Mouse (Mus musculus): ENCODE results near the gene Sf3a2. TPM values are rescaled to one million over a fixed set of nuclear protein-coding genes. Genes with fewer than 3 reads are reported as not detected.
A peak's percentile ranks its signal among the peaks of the same experiment; 100 is the strongest.

Gene Sf3a2
- total and polyA plus RNA-seq, 2 experiments = 6.7 to 17.8 TPM

DNA sequence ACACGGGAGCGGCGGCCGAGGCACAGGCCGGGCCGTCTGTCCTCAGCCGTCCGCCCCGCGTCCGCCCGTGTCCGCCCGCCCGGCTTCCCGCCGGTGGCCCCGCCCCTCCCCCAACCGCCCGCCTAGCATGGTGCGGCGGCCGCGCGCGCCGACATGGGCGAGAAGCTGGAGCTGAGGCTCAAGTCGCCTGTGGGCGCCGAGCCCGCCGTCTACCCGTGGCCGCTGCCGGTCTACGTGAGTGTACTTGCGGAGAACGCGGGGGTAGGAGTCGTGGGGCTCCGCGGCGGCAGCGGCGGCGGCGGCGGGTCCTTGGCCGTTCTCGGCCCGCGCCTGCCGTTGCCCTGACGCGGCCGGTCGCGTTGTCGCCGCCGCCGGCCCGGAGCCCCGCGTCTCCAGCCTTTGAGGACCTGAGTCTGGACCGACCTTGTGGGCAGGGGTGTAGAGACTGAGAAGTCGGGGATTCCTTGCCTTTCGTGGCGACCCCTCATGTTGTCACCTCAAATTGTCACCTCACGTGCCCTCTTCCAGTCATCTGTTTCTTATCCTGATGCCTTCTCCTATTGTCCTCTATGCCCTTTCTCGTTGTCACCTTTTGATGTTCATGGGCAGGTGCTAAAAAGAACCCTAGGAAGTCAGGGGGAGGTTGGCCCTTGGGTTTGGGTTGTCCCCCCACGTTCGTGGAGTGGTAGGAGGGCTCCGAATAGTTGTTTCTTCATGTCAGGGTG lies 42.5 kb upstream of the Sf3a2 start:
- H3K27me3 ChIP-seq (ENCODE audit: control insufficient read depth, insufficient read depth, low read length) = no peaks in the 10 kb centered on the region
- DNase-seq (ENCODE audit: extremely low read depth, low read depth, low spot score) = no peak
- H3K36me3 ChIP-seq (ENCODE audit: control insufficient read depth, insufficient read depth, low read length) = no peaks in the 10 kb centered on the region
- peak overlapping the region; percentile 97 for H3K9ac ChIP-seq (ENCODE audit: low read depth, low read length)
- peaks cover 38% of the 10 kb centered on the region for H3K4me1 ChIP-seq (ENCODE audit: control insufficient read depth, insufficient read depth, low read length)
- WGBS = under 1% methylated on average over 75 of the region's 75 CpGs
- TF ChIP-seq POLR2A (IDR thresholded peaks at IDR 0.05; ENCODE audit: extremely low read depth, insufficient read depth, low read length) (no peak), CTCF (IDR thresholded peaks at IDR 0.05; ENCODE audit: low read depth, low read length) (no peak)
- H3K4me3 ChIP-seq (ENCODE audit: insufficient read depth, low read depth, low read length) = peak overlapping the region; percentile 90
- H3K79me2 ChIP-seq (ENCODE audit: control insufficient read depth, insufficient read depth, low read length) = peaks cover 41% of the 10 kb centered on the region; the same call in 1 of the 2 replicates
- peak overlapping the region; percentile 60 for H3K27ac ChIP-seq (replicated peaks; ENCODE audit: insufficient read depth, low read depth, low read length)

DNA sequence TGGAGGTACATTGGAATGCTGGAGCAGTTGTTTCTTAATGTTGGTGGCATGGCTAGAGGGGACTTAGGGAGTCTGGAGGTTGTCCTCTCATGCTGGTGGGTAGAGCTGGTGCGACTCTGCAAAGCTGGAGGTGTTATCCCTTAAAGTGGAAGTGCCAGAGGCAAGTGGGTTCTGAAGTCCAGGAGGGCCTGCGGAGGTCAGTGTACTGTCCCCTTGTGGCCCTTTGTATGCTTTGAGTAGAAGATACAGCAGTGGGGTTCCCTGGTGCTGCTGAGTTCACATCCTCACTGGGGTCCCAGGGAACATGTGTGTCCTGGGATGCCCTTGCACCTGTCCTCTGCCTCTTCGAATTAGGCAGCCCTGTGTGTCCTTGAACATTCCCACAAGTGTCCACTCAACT lies 41.9 kb upstream of the Sf3a2 start:
- Histone ChIP-seq H3K9ac (ENCODE audit: low read depth, low read length) (peak overlapping the region; percentile 97), H3K36me3 (ENCODE audit: control insufficient read depth, insufficient read depth, low read length) (no peaks in the 10 kb centered on the region), H3K4me1 (ENCODE audit: control insufficient read depth, insufficient read depth, low read length) (peaks cover 45% of the 10 kb centered on the region), H3K4me3 (ENCODE audit: insufficient read depth, low read depth, low read length) (peak overlapping the region; percentile 90; the same call in 1 of the 2 replicates), H3K27ac (replicated peaks; ENCODE audit: insufficient read depth, low read depth, low read length) (peak overlapping the region; percentile 60), H3K79me2 (ENCODE audit: control insufficient read depth, insufficient read depth, low read length) (peaks cover 47% of the 10 kb centered on the region; the same call in 1 of the 2 replicates), H3K27me3 (ENCODE audit: control insufficient read depth, insufficient read depth, low read length) (no peaks in the 10 kb centered on the region)
- peak; percentile 32; the same call in 1 of the 2 replicates for TF ChIP-seq CTCF (IDR thresholded peaks at IDR 0.05; ENCODE audit: low read depth, low read length)
- TF ChIP-seq POLR2A (IDR thresholded peaks at IDR 0.05; ENCODE audit: extremely low read depth, insufficient read depth, low read length) = no peak
- WGBS = 10% methylated on average over 3 of the region's 3 CpGs
- peak; percentile 57 for DNase-seq (ENCODE audit: extremely low read depth, low read depth, low spot score)

DNA sequence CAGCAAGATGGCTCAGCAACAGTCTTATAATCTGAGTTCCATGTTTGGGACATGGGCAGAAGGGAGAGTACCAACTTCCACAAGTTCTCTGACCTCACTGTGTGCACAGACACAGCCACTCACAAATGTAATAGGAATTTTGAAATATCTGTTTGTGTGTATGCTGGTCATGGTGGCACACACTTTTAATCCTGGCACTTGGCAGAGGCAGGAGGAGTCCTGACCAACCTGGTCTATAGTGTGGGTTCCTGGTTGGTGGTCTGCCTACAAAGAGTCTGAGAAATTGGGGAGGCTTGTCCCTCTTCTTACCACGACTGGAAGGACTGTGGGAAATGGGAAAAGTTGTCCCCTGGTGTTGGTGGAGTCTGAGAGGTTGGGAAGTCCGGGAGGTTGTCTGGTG lies 41.5 kb upstream of the Sf3a2 start:
- WGBS = 40% methylated on average over 2 of the region's 2 CpGs
- H3K4me3 ChIP-seq (ENCODE audit: insufficient read depth, low read depth, low read length) = no peak overlapping the region
- TF ChIP-seq POLR2A (IDR thresholded peaks at IDR 0.05; ENCODE audit: extremely low read depth, insufficient read depth, low read length) = no peak
- TF ChIP-seq CTCF (IDR thresholded peaks at IDR 0.05; ENCODE audit: low read depth, low read length) = no peak

DNA sequence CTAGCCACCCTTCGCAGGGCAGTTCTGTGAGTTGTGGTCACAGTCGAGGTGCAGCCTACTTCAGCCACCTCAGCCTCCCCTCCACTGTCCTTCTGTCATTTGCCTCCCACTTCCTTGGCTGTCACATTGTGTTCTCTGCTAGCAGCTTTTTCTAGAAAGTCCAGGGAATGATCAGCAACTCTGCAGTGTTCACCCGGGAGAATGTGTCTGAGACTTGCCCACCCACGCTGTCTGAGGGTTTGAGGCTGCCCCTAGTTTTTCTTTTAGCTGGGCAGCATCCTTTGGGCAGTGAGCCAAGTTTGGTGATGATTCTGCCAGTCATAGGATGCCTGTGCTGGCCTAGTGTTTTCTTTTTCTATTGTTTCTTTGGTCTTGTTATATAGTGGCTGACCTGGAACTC lies 41.0 kb upstream of the Sf3a2 start:
- Histone ChIP-seq H3K27ac (replicated peaks; ENCODE audit: insufficient read depth, low read depth, low read length) (peak overlapping the region; percentile 60), H3K4me1 (ENCODE audit: control insufficient read depth, insufficient read depth, low read length) (peaks cover 50% of the 10 kb centered on the region), H3K36me3 (ENCODE audit: control insufficient read depth, insufficient read depth, low read length) (no peaks in the 10 kb centered on the region), H3K4me3 (ENCODE audit: insufficient read depth, low read depth, low read length) (no peak overlapping the region), H3K27me3 (ENCODE audit: control insufficient read depth, insufficient read depth, low read length) (no peaks in the 10 kb centered on the region), H3K79me2 (ENCODE audit: control insufficient read depth, insufficient read depth, low read length) (peaks cover 52% of the 10 kb centered on the region; the same call in 1 of the 2 replicates), H3K9ac (ENCODE audit: low read depth, low read length) (0 out of 2 replicates have a peak overlapping the region, but pooled peaks have one; percentile 14)
- TF ChIP-seq CTCF (IDR thresholded peaks at IDR 0.05; ENCODE audit: low read depth, low read length) (no peak), POLR2A (IDR thresholded peaks at IDR 0.05; ENCODE audit: extremely low read depth, insufficient read depth, low read length) (no peak)
- 51% methylated on average over 4 of the region's 4 CpGs for WGBS
- no peak for DNase-seq (ENCODE audit: extremely low read depth, low read depth, low spot score)

More for the DNA sequence above, 41.5 kb upstream of the Sf3a2 start:
- DNase-seq (ENCODE audit: extremely low read depth, low read depth, low spot score) = no peak
- Histone ChIP-seq H3K4me1 (ENCODE audit: control insufficient read depth, insufficient read depth, low read length) (peaks cover 48% of the 10 kb centered on the region), H3K79me2 (ENCODE audit: control insufficient read depth, insufficient read depth, low read length) (peaks cover 51% of the 10 kb centered on the region; the same call in 1 of the 2 replicates), H3K27ac (replicated peaks; ENCODE audit: insufficient read depth, low read depth, low read length) (peak overlapping the region; percentile 60), H3K36me3 (ENCODE audit: control insufficient read depth, insufficient read depth, low read length) (no peaks in the 10 kb centered on the region), H3K27me3 (ENCODE audit: control insufficient read depth, insufficient read depth, low read length) (no peaks in the 10 kb centered on the region), H3K9ac (ENCODE audit: low read depth, low read length) (no peak overlapping the region; the same call in 1 of the 2 replicates)

DNA sequence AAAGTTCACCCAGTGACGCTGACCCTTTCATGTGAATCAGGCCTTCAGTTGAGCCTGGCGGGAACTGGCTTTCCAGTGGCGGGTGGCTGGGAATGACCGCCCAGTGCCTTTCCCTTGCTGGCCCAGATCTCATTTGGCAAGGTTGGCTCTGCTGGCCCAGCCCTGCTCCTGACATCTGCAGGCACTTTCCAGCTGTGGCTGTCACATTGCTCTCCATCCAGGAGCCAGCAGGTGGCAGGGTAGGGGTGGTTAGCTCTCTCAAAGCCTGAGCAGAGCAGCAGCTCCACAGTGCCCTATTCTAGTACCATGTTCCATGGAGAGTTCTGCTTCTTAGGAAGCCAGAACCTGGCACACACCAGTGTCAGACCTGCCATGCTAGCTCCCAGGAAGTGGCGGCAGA lies 40.3 kb upstream of the Sf3a2 start:
- peaks cover 57% of the 10 kb centered on the region; the same call in 1 of the 2 replicates for H3K79me2 ChIP-seq (ENCODE audit: control insufficient read depth, insufficient read depth, low read length)
- H3K4me1 ChIP-seq (ENCODE audit: control insufficient read depth, insufficient read depth, low read length) = peaks cover 49% of the 10 kb centered on the region
- no peaks in the 10 kb centered on the region for H3K27me3 ChIP-seq (ENCODE audit: control insufficient read depth, insufficient read depth, low read length)
- peak; percentile 96 for DNase-seq (ENCODE audit: extremely low read depth, low read depth, low spot score)
- whole genome bisulfite sequencing = 8% methylated on average over 5 of the region's 5 CpGs
- H3K9ac ChIP-seq (ENCODE audit: low read depth, low read length) = no peak overlapping the region
- no peak overlapping the region for H3K4me3 ChIP-seq (ENCODE audit: insufficient read depth, low read depth, low read length)
- H3K27ac ChIP-seq (replicated peaks; ENCODE audit: insufficient read depth, low read depth, low read length) = peak overlapping the region; percentile 18; the same call in 1 of the 2 replicates
- no peak for TF ChIP-seq POLR2A (IDR thresholded peaks at IDR 0.05; ENCODE audit: extremely low read depth, insufficient read depth, low read length)
- TF ChIP-seq CTCF (IDR thresholded peaks at IDR 0.05; ENCODE audit: low read depth, low read length) = peak; percentile 92
- H3K36me3 ChIP-seq (ENCODE audit: control insufficient read depth, insufficient read depth, low read length) = no peaks in the 10 kb centered on the region

DNA sequence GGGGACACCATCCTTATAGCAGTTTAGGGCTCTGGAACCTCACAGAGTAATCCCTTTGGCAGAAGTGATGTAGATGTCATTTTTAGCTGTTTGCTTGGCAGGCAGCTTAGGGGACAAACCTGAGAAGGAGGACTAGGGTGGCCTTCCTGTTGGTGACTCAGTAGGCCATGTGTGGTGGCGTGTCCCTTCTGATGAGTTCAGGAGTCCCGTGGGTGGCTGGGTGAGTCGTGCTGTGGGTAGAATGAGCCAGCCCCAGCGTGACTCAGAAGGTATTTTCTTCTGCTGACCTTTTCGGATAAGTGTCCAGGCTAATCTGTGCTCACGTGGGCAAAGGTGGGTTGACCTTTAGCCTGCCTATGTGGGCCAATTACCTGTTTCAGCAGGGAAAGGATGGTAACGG lies 39.3 kb upstream of the Sf3a2 start:
- Histone ChIP-seq H3K9ac (ENCODE audit: low read depth, low read length) (peak overlapping the region; percentile 1; the same call in 1 of the 2 replicates), H3K4me3 (ENCODE audit: insufficient read depth, low read depth, low read length) (no peak overlapping the region), H3K27ac (replicated peaks; ENCODE audit: insufficient read depth, low read depth, low read length) (0 out of 2 replicates have a peak overlapping the region, but pooled peaks have one; percentile 0), H3K36me3 (ENCODE audit: control insufficient read depth, insufficient read depth, low read length) (no peaks in the 10 kb centered on the region), H3K4me1 (ENCODE audit: control insufficient read depth, insufficient read depth, low read length) (peaks cover 53% of the 10 kb centered on the region), H3K27me3 (ENCODE audit: control insufficient read depth, insufficient read depth, low read length) (no peaks in the 10 kb centered on the region), H3K79me2 (ENCODE audit: control insufficient read depth, insufficient read depth, low read length) (peaks cover 66% of the 10 kb centered on the region; the same call in 1 of the 2 replicates)
- TF ChIP-seq POLR2A (IDR thresholded peaks at IDR 0.05; ENCODE audit: extremely low read depth, insufficient read depth, low read length) = no peak
- no peak for TF ChIP-seq CTCF (IDR thresholded peaks at IDR 0.05; ENCODE audit: low read depth, low read length)
- peak; percentile 70 for DNase-seq (ENCODE audit: extremely low read depth, low read depth, low spot score)
- WGBS = 15% methylated on average over 7 of the region's 7 CpGs
